Mouse (Mus musculus) cerebellum, adult 2 months (tissue): ENCODE measurements at regions not wholly inside any gene's neighbourhood (a gene's known extent, or its start where the extent isn't known, plus 50 kb on each side); places are given as distances from the start of the nearest gene placed in this dataset.

Experiments used
- CTCF ChIP-seq: fragments of 200-500 bp; IDR thresholded peaks from 2 replicates; pipeline ENCODE4 v1.5.1; 2011; ENCODE audit warnings: low read depth, mild to moderate bottlenecking, control low read depth, low read length, moderate library complexity, borderline replicate concordance; ENCODE audit not compliant: insufficient read depth
- POLR2A ChIP-seq: fragments of 200-500 bp; IDR thresholded peaks from 2 replicates; pipeline ENCODE4 v1.6.1; 2011; ENCODE audit warnings: low read length, control low read depth, borderline replicate concordance; ENCODE audit not compliant: insufficient read depth

DNA sequence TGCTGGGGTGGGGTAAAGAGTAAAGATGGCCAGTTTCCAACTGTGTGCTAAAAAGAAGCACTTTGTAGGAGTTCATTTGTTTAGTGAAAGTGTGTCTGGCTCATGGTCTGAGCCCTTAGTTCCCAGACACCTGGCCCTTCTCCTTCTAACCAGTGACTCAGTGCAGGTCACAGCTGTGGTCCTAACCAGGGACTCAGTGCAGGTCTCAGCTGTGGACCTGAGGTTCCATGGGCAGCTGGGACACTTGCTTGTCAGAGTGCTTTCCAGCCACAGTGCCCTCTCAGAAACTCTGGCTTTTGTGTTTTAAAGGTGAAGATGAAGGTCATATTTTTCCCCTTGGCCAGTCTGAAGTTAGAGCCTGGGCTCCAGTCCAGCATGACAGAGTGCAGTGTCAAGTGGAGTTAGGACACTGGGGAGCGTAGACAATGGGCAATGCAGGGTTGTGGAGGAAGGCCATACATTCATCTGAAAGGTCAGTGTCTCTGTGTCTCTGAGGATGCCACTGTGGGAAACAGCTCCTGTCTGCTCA is 162.5 kb downstream of the Dll1 start:
- TF ChIP-seq POLR2A (no peak), CTCF (no peak)
